Mouse (Mus musculus) testis, adult 2 months (tissue): ENCODE results near the gene Cdk11b.

Source experiments
- CTCF ChIP-seq: fragments of 200-500 bp; IDR thresholded peaks from 2 replicates; pipeline ENCODE4 v1.5.1; 2012; ENCODE audit warnings: low read depth, mild to moderate bottlenecking, inconsistent platforms, low read length, moderate library complexity; ENCODE audit not compliant: control insufficient read depth, insufficient read depth, insufficient replicate concordance
- POLR2A ChIP-seq: fragments of 200-500 bp; IDR thresholded peaks from 2 replicates; pipeline ENCODE4 v1.6.1; 2012; ENCODE audit warnings: low read depth, mild to moderate bottlenecking, inconsistent platforms, low read length, moderate library complexity; ENCODE audit not compliant: control insufficient read depth

- TF ChIP-seq CTCF (no peak), POLR2A (no peak)
Observed at GRCm38 (mm10) chr4:155613264-155613663, 11.4 kb upstream of the Cdk11b start.
